Mouse (Mus musculus) heart, embryonic 12.5 days (tissue): ENCODE results near the gene Otub1. TPM values are rescaled to one million over a fixed set of nuclear protein-coding genes. Genes with fewer than 3 reads are reported as not detected.
A peak's percentile ranks its signal among the peaks of the same experiment; 100 is the strongest.

Source experiments
- ATAC-seq: fragments of 200-750 bp; cut with Nextera tagmentation; 2 replicates; pipeline ENCODE4 v1.8.0; 2017; ENCODE audit warnings: moderate TSS enrichment, moderate library complexity; ENCODE audit not compliant: insufficient number of reproducible peaks, low FRiP score
- H3K27ac ChIP-seq: fragments of 300-500 bp; sonication (generic); 2 replicates; pipeline ENCODE4 v1.5.1; 2016; ENCODE audit warnings: mild to moderate bottlenecking, moderate library complexity; ENCODE audit not compliant: poor library complexity, severe bottlenecking
- H3K27me3 ChIP-seq: fragments of 300-500 bp; sonication (generic); replicated peaks from 2 replicates; pipeline ENCODE4 v1.6.1; 2016; ENCODE audit warnings: mild to moderate bottlenecking, moderate library complexity
- H3K36me3 ChIP-seq: fragments of 300-500 bp; sonication (generic); 2 replicates; pipeline ENCODE4 v1.6.1; 2016; ENCODE audit warnings: mild to moderate bottlenecking, moderate library complexity
- H3K4me1 ChIP-seq: fragments of 300-500 bp; sonication (generic); replicated peaks from 2 replicates; pipeline ENCODE4 v1.6.1; 2016; ENCODE audit warnings: mild to moderate bottlenecking
- H3K4me2 ChIP-seq: fragments of 300-500 bp; sonication (generic); 2 replicates; pipeline ENCODE4 v1.6.1; 2016; ENCODE audit warnings: mild to moderate bottlenecking, moderate library complexity
- H3K4me3 ChIP-seq: fragments of 300-500 bp; sonication (generic); 2 replicates; pipeline ENCODE4 v1.5.1; 2016; ENCODE audit warnings: mild to moderate bottlenecking
- H3K9ac ChIP-seq: fragments of 300-500 bp; sonication (generic); 2 replicates; pipeline ENCODE4 v1.6.1; 2016; ENCODE audit warnings: mild to moderate bottlenecking, moderate library complexity
- H3K9me3 ChIP-seq: fragments of 300-500 bp; sonication (generic); replicated peaks from 2 replicates; pipeline ENCODE4 v1.6.1; 2016; ENCODE audit warnings: mild to moderate bottlenecking, moderate library complexity
- WGBS: fragments of 180-500 bp; shearing (Covaris S2); methylation state at CpG from one replicate; pipeline ENCODE4 v1.1.7; 2016; 5-methylcytosine and 5-hydroxymethylcytosine counted together
- polyA plus RNA-seq: library from polyadenylated mRNA; unstranded; fragments of >200 nt; fragmentation: Nextera tagmentation; extraction: Ambion mirVana; gene quantifications from 2 replicates; pipeline ENCODE4 v1.2.1, GENCODE M21; 2016

Gene Otub1
- polyA plus RNA-seq, 1 experiment from 2014 or later = 154 TPM

GRCm38 (mm10) chr19:7187157-7187556, 19.0 kb downstream of the Otub1 start:
- no peak overlapping the region for H3K4me2 ChIP-seq
- H3K27ac ChIP-seq = no peak overlapping the region
- peak overlapping the region; percentile 5; the same call in 1 of the 2 replicates for H3K9ac ChIP-seq
- H3K4me3 ChIP-seq = no peak overlapping the region
- H3K36me3 ChIP-seq = no peaks in the 10 kb centered on the region
- H3K27me3 ChIP-seq = peaks cover 75% of the 10 kb centered on the region
- H3K4me1 ChIP-seq = peaks cover 16% of the 10 kb centered on the region
- WGBS = 64% methylated on average over 5 of the region's 5 CpGs
- no peak for ATAC-seq
- H3K9me3 ChIP-seq = no peaks in the 10 kb centered on the region

DNA sequence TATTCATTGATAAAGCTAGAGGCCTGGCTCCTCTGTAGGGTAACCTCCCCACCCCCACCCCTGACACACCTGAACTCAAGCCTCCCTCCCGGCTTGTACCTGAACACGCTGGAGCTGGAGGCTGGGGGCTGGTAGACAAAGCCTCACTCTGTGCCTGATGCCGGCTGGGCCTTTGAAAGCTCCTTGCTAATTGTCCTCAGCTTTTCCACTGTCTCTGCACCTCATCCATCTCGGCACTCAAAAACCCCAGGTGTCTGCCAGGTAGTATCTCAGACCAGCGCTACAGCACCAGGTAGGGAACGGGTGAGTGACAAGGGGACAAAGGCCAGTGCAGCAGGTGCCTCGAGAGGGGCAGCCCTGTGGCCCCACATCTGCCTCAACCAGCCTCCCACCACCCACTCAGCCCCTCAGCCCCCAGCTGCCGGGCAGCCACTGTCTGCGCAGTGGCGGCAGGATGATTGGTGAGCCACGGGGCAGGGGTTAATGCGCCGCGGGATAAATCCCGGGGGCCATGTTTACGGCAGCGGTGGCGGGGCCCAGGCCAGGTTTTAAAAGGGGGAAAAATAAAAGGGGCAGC, 20.3 kb downstream of the Otub1 start:
- Histone ChIP-seq H3K9ac (0 out of 2 replicates have a peak overlapping the region, but pooled peaks have one; percentile 28), H3K4me3 (no peak overlapping the region), H3K9me3 (no peaks in the 10 kb centered on the region), H3K27ac (no peak overlapping the region), H3K4me2 (no peak overlapping the region), H3K4me1 (peaks cover 20% of the 10 kb centered on the region), H3K36me3 (no peaks in the 10 kb centered on the region), H3K27me3 (peaks cover 75% of the 10 kb centered on the region)
- no peak for ATAC-seq
- WGBS = 12% methylated on average over 18 of the region's 18 CpGs

- Histone ChIP-seq H3K4me2 (no peak overlapping the region), H3K4me1 (peaks cover 20% of the 10 kb centered on the region), H3K9ac (no peak overlapping the region), H3K27me3 (peaks cover 82% of the 10 kb centered on the region), H3K9me3 (no peaks in the 10 kb centered on the region), H3K36me3 (no peaks in the 10 kb centered on the region), H3K27ac (no peak overlapping the region), H3K4me3 (no peak overlapping the region)
- ATAC-seq = no peak
- WGBS = 49% methylated on average over 4 of the region's 4 CpGs
Measured at GRCm38 (mm10) chr19:7185059-7185458, 21.1 kb downstream of the Otub1 start.

DNA sequence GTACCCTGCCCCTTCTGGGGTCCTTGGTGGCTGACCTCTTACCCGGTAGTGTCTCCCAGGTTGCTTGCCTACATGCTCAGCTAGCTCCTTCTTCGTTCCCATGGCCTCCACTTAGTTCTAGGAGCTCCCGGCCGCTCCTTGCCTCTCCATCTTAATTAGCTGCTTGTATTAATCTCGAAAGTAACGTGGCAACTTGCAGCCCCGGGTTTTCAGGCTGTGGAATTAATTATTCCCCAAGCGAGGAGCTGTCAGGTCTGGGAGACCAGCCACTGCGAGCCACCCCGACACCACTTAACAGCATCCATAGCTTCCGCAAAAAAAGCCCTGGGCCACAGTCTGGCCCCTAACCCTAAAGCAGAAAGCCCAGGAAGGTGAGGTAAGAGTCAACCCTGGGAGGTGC, 22.7 kb downstream of the Otub1 start:
- Histone ChIP-seq H3K4me2 (no peak overlapping the region), H3K36me3 (no peaks in the 10 kb centered on the region), H3K4me3 (no peak overlapping the region), H3K4me1 (peaks cover 29% of the 10 kb centered on the region), H3K27ac (no peak overlapping the region), H3K27me3 (peaks cover 87% of the 10 kb centered on the region), H3K9ac (no peak overlapping the region), H3K9me3 (no peaks in the 10 kb centered on the region)
- WGBS = 67% methylated on average over 11 of the region's 11 CpGs
- no peak for ATAC-seq

- peak overlapping the region; percentile 14; the same call in 1 of the 2 replicates for H3K4me3 ChIP-seq
- H3K36me3 ChIP-seq = no peaks in the 10 kb centered on the region
- H3K4me2 ChIP-seq = peak overlapping the region; percentile 54
- H3K27ac ChIP-seq = no peak overlapping the region
- peak overlapping the region; percentile 57 for H3K9ac ChIP-seq
- peak; percentile 20; the same call in 1 of the 2 replicates for ATAC-seq
- H3K9me3 ChIP-seq = no peaks in the 10 kb centered on the region
- H3K27me3 ChIP-seq = peaks cover 87% of the 10 kb centered on the region
- WGBS = 5% methylated on average over 23 of the region's 23 CpGs
- peaks cover 35% of the 10 kb centered on the region for H3K4me1 ChIP-seq
Measured at GRCm38 (mm10) chr19:7182273-7182949, 23.7 kb downstream of the Otub1 start.

GRCm38 (mm10) chr19:7181496-7181895, 24.6 kb downstream of the Otub1 start:
- Histone ChIP-seq H3K4me2 (no peak overlapping the region), H3K4me3 (no peak overlapping the region), H3K27me3 (peaks cover 83% of the 10 kb centered on the region), H3K9me3 (no peaks in the 10 kb centered on the region), H3K27ac (no peak overlapping the region), H3K4me1 (peaks cover 35% of the 10 kb centered on the region), H3K36me3 (no peaks in the 10 kb centered on the region), H3K9ac (no peak overlapping the region)
- ATAC-seq = no peak
- 63% methylated on average over 7 of the region's 7 CpGs for WGBS

DNA sequence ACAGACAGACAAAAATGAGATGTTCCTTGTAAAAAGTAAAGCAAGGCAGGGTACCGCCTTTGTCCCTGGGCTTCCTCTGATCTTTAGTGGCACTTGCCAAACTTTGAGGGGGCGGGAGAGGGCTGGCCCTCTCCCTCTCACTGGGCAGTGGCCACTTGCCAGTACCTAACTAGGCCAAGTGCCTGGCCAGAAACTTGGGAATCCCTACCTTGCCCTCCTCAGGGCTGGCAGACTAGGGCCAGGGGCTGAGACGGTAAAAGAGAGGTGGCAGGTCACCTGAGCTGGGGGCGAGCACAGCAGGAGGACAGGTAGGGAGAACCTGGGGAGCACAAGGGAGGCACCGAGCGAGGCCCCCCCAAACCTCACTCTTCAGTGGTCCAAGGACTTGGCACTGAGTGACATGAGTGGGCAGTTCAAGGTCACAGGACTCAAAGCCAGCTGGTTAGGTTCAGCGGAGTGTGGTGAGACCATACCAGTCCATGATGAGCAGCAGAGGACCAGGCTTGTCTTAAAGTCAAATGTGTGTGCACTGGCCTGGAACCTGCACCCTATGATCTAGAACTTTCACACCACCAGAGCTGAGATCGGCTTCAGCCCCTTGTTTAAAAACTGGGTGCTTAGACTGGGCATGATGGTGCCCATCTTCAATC, 25.2 kb downstream of the Otub1 start:
- WGBS = 78% methylated on average over 8 of the region's 8 CpGs
- peaks cover 34% of the 10 kb centered on the region for H3K4me1 ChIP-seq
- no peak for ATAC-seq
- no peak overlapping the region for H3K27ac ChIP-seq
- peaks cover 77% of the 10 kb centered on the region for H3K27me3 ChIP-seq
- no peak overlapping the region for H3K4me2 ChIP-seq
- no peaks in the 10 kb centered on the region for H3K9me3 ChIP-seq
- no peak overlapping the region for H3K9ac ChIP-seq
- H3K4me3 ChIP-seq = no peak overlapping the region
- no peaks in the 10 kb centered on the region for H3K36me3 ChIP-seq

DNA sequence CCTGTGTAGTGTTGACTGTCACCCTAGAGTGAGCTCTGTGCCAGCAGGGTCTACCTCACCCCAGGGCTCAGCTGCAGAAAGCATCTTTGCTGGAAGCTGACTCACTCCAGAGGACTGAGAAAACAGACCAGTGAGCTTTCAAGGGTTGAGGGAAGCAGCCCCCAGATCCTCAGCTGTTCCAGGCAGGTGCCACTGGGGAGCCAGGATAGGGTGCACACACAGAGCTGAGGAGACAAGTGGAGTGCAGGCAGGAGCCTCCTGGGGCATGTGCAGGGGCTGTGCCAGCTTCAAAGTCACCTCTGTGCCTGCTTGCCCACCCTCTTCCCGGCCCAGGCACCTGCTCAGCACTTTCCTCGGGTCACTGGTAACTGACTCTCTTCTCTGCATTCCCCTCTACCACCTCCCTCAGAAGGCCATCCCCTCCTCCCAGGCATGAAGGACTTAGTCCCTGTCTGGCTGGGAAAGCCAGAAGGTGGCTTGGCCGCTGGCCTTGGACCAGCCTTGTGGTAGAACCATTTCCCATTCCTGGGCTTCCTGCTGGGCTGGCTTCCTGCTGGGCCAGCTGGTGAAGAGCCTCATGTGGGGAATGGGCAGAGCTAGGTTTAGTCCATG, 27.2 kb downstream of the Otub1 start:
- Histone ChIP-seq H3K9ac (0 out of 2 replicates have a peak overlapping the region, but pooled peaks have one; percentile 19), H3K9me3 (no peaks in the 10 kb centered on the region), H3K4me1 (peaks cover 37% of the 10 kb centered on the region), H3K27me3 (peaks cover 60% of the 10 kb centered on the region), H3K36me3 (no peaks in the 10 kb centered on the region), H3K27ac (no peak overlapping the region), H3K4me2 (no peak overlapping the region), H3K4me3 (no peak overlapping the region)
- no peak for ATAC-seq
- WGBS = 35% methylated on average over 3 of the region's 3 CpGs

GRCm38 (mm10) chr19:7177804-7178511, 28.2 kb downstream of the Otub1 start:
- WGBS = 44% methylated on average over 13 of the region's 13 CpGs
- ATAC-seq = no peak
- Histone ChIP-seq H3K27me3 (peaks cover 56% of the 10 kb centered on the region), H3K9ac (no peak overlapping the region), H3K36me3 (no peaks in the 10 kb centered on the region), H3K4me1 (peaks cover 37% of the 10 kb centered on the region), H3K4me3 (no peak overlapping the region), H3K27ac (no peak overlapping the region), H3K4me2 (no peak overlapping the region), H3K9me3 (no peaks in the 10 kb centered on the region)

GRCm38 (mm10) chr19:7176041-7176696, 29.9 kb downstream of the Otub1 start:
- Histone ChIP-seq H3K36me3 (no peaks in the 10 kb centered on the region), H3K27me3 (peaks cover 41% of the 10 kb centered on the region), H3K27ac (no peak overlapping the region), H3K9me3 (no peaks in the 10 kb centered on the region), H3K4me1 (peaks cover 39% of the 10 kb centered on the region), H3K9ac (no peak overlapping the region), H3K4me2 (no peak overlapping the region), H3K4me3 (no peak overlapping the region)
- 20% methylated on average over 11 of the region's 11 CpGs for WGBS
- no peak for ATAC-seq
